Mouse (Mus musculus): ENCODE measurements around the gene Ptpro. TPM values are rescaled to one million over a fixed set of nuclear protein-coding genes. Genes with fewer than 3 reads are reported as not detected.
A peak's percentile ranks its signal among the peaks of the same experiment; 100 is the strongest.

The Ptpro gene
- polyA plus RNA-seq (2012; rRNA removed): 8.9 and 9.2 TPM in 2 replicates

DNA sequence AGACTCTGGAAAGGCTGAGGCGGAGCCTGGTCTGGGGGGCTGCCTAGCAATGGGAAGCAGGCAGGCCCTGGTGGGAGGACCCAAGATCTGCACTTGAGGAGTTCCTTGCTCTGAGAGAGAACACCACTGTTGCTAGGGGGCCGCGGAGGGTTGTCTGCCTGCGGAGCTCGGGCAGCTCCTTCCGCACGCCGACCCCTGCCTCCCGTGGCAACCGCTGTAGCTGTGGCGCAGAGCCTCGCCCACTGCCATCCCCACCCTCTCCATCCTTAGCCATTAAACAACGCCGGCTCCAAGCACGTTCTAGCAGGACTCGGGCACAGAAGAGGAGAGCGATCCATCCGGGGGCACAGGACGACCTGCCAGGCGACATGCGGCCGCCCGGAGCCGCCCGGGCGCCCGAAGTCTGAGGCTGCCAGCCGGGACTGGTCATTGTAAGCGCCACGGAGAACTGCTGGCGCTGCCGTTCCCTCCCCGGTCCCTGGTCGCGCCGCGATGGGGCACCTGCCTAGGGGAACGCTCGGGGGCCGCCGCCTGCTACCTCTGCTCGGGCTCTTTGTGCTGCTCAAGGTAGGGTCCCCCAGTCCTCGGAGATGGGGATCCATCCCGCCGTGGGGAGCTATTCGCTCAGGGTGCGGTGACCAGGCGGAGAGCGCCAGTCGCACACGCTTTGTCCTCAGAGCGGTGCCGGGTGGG, at the start of gene Ptpro:
Gene Ptpro (plus strand): TSS at position 126 of the 693 bp plus-strand sequence.
- TF ChIP-seq CTCF (IDR thresholded peaks at IDR 0.05; ENCODE audit: extremely low read depth, insufficient read depth, low read length) (no peak), POLR2A (IDR thresholded peaks at IDR 0.05; ENCODE audit: extremely low read depth, insufficient read depth, low read length) (peak; percentile 58; the same call in 1 of the 2 replicates)
- H3K27ac ChIP-seq (ENCODE audit: insufficient read depth, low read length): no peak within 1 kb of the TSS; the same call in 1 of the 2 replicates
- H3K4me1 ChIP-seq (ENCODE audit: control insufficient read depth, insufficient read depth, low read length): no peaks in the 10 kb centered on the region
- H3K4me3 ChIP-seq (ENCODE audit: insufficient read depth, low read length): peak within 1 kb of the TSS; percentile 72

- TF ChIP-seq CTCF (IDR thresholded peaks at IDR 0.05; ENCODE audit: extremely low read depth, insufficient read depth, low read length): no peak
- no peak for TF ChIP-seq POLR2A (IDR thresholded peaks at IDR 0.05; ENCODE audit: extremely low read depth, insufficient read depth, low read length)
- no peaks in the 10 kb centered on the region for H3K4me1 ChIP-seq (ENCODE audit: control insufficient read depth, insufficient read depth, low read length)
- H3K27ac ChIP-seq (ENCODE audit: insufficient read depth, low read length): no peak overlapping the region
- no peak overlapping the region for H3K4me3 ChIP-seq (ENCODE audit: insufficient read depth, low read length)
These were observed 49.5 kb upstream of the Ptpro start for GRCm38 (mm10) chr6:137202661-137203060.

- H3K4me1 ChIP-seq (ENCODE audit: control insufficient read depth, insufficient read depth, low read length): no peaks in the 10 kb centered on the region
- no peak overlapping the region for H3K27ac ChIP-seq (ENCODE audit: insufficient read depth, low read length)
- TF ChIP-seq POLR2A (IDR thresholded peaks at IDR 0.05; ENCODE audit: extremely low read depth, insufficient read depth, low read length) (no peak), CTCF (IDR thresholded peaks at IDR 0.05; ENCODE audit: extremely low read depth, insufficient read depth, low read length) (no peak)
- no peak overlapping the region for H3K4me3 ChIP-seq (ENCODE audit: insufficient read depth, low read length)
These were observed 46.3 kb upstream of the Ptpro start for GRCm38 (mm10) chr6:137205662-137206400.

DNA sequence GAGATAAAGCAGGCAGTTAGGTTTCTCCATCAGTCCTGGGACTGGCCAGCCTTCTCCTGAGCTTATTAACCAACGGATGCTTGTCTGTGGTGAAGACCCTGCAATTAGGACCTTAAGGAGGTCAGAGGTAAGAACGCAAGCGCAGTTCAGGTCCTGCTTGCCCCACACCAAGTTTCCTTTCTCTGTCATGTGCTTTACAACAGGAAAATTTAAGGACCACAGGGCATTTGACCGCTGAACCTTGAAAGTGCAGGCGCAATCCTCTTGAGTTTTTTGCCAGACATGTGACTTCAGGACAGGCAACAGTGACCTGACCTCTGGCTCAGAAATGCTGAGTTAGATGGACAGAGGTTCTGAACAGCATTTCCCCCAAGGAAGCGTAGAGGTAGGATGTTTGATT, 45.0 kb upstream of the Ptpro start:
- H3K4me1 ChIP-seq (ENCODE audit: control insufficient read depth, insufficient read depth, low read length): no peaks in the 10 kb centered on the region
- no peak overlapping the region for H3K4me3 ChIP-seq (ENCODE audit: insufficient read depth, low read length)
- no peak overlapping the region for H3K27ac ChIP-seq (ENCODE audit: insufficient read depth, low read length)
- no peak for TF ChIP-seq CTCF (IDR thresholded peaks at IDR 0.05; ENCODE audit: extremely low read depth, insufficient read depth, low read length)
- no peak for TF ChIP-seq POLR2A (IDR thresholded peaks at IDR 0.05; ENCODE audit: extremely low read depth, insufficient read depth, low read length)

GRCm38 (mm10) chr6:137209992-137210391, 42.1 kb upstream of the Ptpro start:
- no peak for TF ChIP-seq CTCF (IDR thresholded peaks at IDR 0.05; ENCODE audit: extremely low read depth, insufficient read depth, low read length)
- TF ChIP-seq POLR2A (IDR thresholded peaks at IDR 0.05; ENCODE audit: extremely low read depth, insufficient read depth, low read length): no peak
- Histone ChIP-seq H3K27ac (ENCODE audit: insufficient read depth, low read length) (no peak overlapping the region), H3K4me1 (ENCODE audit: control insufficient read depth, insufficient read depth, low read length) (no peaks in the 10 kb centered on the region), H3K4me3 (ENCODE audit: insufficient read depth, low read length) (no peak overlapping the region)

DNA sequence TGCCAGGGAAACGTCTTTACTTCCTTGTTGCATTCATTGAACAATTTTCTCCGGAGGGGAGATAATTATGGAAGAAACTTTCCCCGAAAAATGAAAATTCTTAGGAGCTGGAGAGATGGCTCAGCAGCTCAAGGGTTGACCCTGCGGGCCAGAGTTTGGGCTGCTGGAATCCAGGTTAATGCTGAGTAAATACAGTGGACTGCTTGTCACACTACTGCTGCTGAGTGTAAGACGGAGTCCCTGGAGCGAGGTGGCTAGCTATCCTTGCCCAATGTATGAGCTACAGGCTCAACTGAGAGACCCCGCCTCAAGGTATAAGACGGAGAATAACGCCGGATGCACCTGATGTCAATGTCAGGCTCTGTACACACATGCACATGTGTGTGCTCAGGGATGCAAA, 41.1 kb upstream of the Ptpro start:
- no peak overlapping the region for H3K27ac ChIP-seq (ENCODE audit: insufficient read depth, low read length)
- H3K4me1 ChIP-seq (ENCODE audit: control insufficient read depth, insufficient read depth, low read length): no peaks in the 10 kb centered on the region
- no peak overlapping the region for H3K4me3 ChIP-seq (ENCODE audit: insufficient read depth, low read length)
- TF ChIP-seq CTCF (IDR thresholded peaks at IDR 0.05; ENCODE audit: extremely low read depth, insufficient read depth, low read length) (no peak), POLR2A (IDR thresholded peaks at IDR 0.05; ENCODE audit: extremely low read depth, insufficient read depth, low read length) (no peak)

- TF ChIP-seq CTCF (IDR thresholded peaks at IDR 0.05; ENCODE audit: extremely low read depth, insufficient read depth, low read length) (no peak), POLR2A (IDR thresholded peaks at IDR 0.05; ENCODE audit: extremely low read depth, insufficient read depth, low read length) (no peak)
These were observed 40.7 kb upstream of the Ptpro start for GRCm38 (mm10) chr6:137211441-137211840.

GRCm38 (mm10) chr6:137217841-137218463, 34.2 kb upstream of the Ptpro start:
- Histone ChIP-seq H3K4me3 (ENCODE audit: insufficient read depth, low read length) (no peak overlapping the region), H3K4me1 (ENCODE audit: control insufficient read depth, insufficient read depth, low read length) (no peaks in the 10 kb centered on the region), H3K27ac (ENCODE audit: insufficient read depth, low read length) (no peak overlapping the region)
- TF ChIP-seq CTCF (IDR thresholded peaks at IDR 0.05; ENCODE audit: extremely low read depth, insufficient read depth, low read length) (no peak), POLR2A (IDR thresholded peaks at IDR 0.05; ENCODE audit: extremely low read depth, insufficient read depth, low read length) (no peak)

More at GRCm38 (mm10) chr6:137211441-137211840, 40.7 kb upstream of the Ptpro start:
- Histone ChIP-seq H3K4me3 (ENCODE audit: insufficient read depth, low read length) (no peak overlapping the region), H3K4me1 (ENCODE audit: control insufficient read depth, insufficient read depth, low read length) (no peaks in the 10 kb centered on the region), H3K27ac (ENCODE audit: insufficient read depth, low read length) (no peak overlapping the region)

GRCm38 (mm10) chr6:137252887-137253242, 746 bp downstream of the Ptpro start:
- TF ChIP-seq CTCF (IDR thresholded peaks at IDR 0.05; ENCODE audit: extremely low read depth, insufficient read depth, low read length) (no peak), POLR2A (IDR thresholded peaks at IDR 0.05; ENCODE audit: extremely low read depth, insufficient read depth, low read length) (no peak)
- Histone ChIP-seq H3K4me3 (ENCODE audit: insufficient read depth, low read length) (peak overlapping the region; percentile 72), H3K27ac (ENCODE audit: insufficient read depth, low read length) (no peak overlapping the region), H3K4me1 (ENCODE audit: control insufficient read depth, insufficient read depth, low read length) (no peaks in the 10 kb centered on the region)

Measured in cortical plate, adult 2 months (tissue).